Mouse (Mus musculus) E14TG2a.4 (cell line): ENCODE results near the gene F3.

Experiments used
- H3K27me3 ChIP-seq: 2 replicates; pipeline ENCODE4 v1.6.1; 2014; ENCODE audit warnings: low read length, control low read depth; ENCODE audit not compliant: insufficient read depth
- H3K36me3 ChIP-seq: 2 replicates; pipeline ENCODE4 v1.6.1; 2014; ENCODE audit warnings: low read length, control low read depth; ENCODE audit not compliant: insufficient read depth
- H3K4me1 ChIP-seq: replicated peaks from 2 replicates; pipeline ENCODE4 v1.6.1; 2014; ENCODE audit warnings: low read depth, low read length, control low read depth
- H3K4me3 ChIP-seq: replicated peaks from 2 replicates; pipeline ENCODE4 v1.5.1; 2014; ENCODE audit warnings: mild to moderate bottlenecking, low read length
- H3K9me3 ChIP-seq: 2 replicates; pipeline ENCODE4 v1.6.1; 2014; ENCODE audit warnings: low read length, control low read depth
- CTCF ChIP-seq: conservative IDR thresholded peaks from 2 replicates; pipeline ENCODE4 v1.5.1; 2014; ENCODE audit warnings: low read length
- NANOG ChIP-seq: IDR thresholded peaks from 2 replicates; pipeline ENCODE4 v1.6.1; 2014; ENCODE audit warnings: borderline replicate concordance, low read length, mixed read lengths
- POU5F1 ChIP-seq: IDR thresholded peaks from 2 replicates; pipeline ENCODE4 v1.6.1; 2014; ENCODE audit warnings: low read length, borderline replicate concordance

Gene F3

DNA sequence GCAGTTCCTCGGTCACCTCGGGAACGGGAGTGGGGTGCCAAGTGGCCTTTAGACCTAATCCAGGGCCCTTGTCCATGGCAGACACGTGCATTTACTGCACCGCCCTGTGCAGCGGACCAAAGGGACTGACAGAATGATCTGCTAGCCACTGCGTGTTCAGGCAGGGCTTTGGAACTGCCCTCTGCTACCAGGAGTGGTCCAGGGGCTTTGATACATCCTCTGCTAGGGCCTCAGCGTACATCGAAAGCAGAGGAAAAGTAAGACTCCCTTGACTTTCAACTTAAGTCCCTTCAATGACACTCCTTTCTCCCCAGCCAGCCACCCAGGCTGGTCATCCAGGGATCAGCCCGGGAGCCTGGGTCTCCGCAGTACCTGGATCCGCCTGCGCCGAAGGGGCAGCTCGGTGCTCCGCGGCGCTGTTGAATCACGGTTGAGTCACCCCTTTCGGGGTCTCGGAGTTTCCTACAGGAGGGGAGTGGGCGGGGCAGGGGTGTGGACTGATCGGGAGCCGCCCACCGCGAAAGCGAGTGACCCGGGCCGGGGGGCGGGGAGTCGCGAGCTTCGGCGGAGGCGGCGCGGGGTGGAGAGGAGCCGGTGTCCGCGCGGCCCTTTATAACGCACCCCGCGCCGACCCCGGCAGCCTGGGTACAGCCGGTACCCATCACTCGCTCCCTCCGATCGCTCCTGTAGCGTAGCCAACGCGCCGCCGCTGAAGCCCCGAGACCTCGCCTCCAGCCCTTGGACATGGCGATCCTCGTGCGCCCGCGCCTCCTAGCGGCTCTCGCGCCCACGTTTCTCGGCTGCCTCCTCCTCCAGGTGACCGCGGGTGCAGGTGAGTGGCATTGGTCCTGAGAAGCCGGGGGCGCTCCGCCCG, at the start of gene F3:
TSS of gene F3 (plus strand) at position 567 of the 874 bp plus-strand sequence.
- peaks cover 7% of the 10 kb centered on the region; the same call in 1 of the 2 replicates for H3K36me3 ChIP-seq
- no peaks in the 10 kb centered on the region for H3K9me3 ChIP-seq
- peaks cover 62% of the 10 kb centered on the region for H3K27me3 ChIP-seq
- peaks cover 22% of the 10 kb centered on the region for H3K4me1 ChIP-seq
- peak within 1 kb of the TSS; percentile 87 for H3K4me3 ChIP-seq
- TF ChIP-seq NANOG, result no peak
- 0 out of 2 replicates have a peak, but pooled peaks have one; percentile 3 for TF ChIP-seq CTCF
- TF ChIP-seq POU5F1, result no peak

GRCm38 (mm10) chr3:121678935-121679334, 44.4 kb upstream of the F3 start:
- TF ChIP-seq CTCF (no peak), NANOG (no peak), POU5F1 (no peak)
- Histone ChIP-seq H3K4me3 (no peak overlapping the region), H3K27me3 (no peaks in the 10 kb centered on the region; the same call in 1 of the 2 replicates), H3K9me3 (no peaks in the 10 kb centered on the region), H3K4me1 (no peaks in the 10 kb centered on the region), H3K36me3 (no peaks in the 10 kb centered on the region)

- no peaks in the 10 kb centered on the region for H3K9me3 ChIP-seq
- no peaks in the 10 kb centered on the region for H3K36me3 ChIP-seq
- TF ChIP-seq CTCF (no peak), POU5F1 (no peak), NANOG (no peak)
- no peaks in the 10 kb centered on the region for H3K4me1 ChIP-seq
- no peak overlapping the region for H3K4me3 ChIP-seq
- no peaks in the 10 kb centered on the region; the same call in 1 of the 2 replicates for H3K27me3 ChIP-seq
Observed at GRCm38 (mm10) chr3:121679443-121679842, 43.9 kb upstream of the F3 start.

GRCm38 (mm10) chr3:121680187-121680586, 43.1 kb upstream of the F3 start:
- no peaks in the 10 kb centered on the region for H3K9me3 ChIP-seq
- H3K36me3 ChIP-seq, result no peaks in the 10 kb centered on the region
- peaks cover 2% of the 10 kb centered on the region; the same call in 1 of the 2 replicates for H3K27me3 ChIP-seq
- no peak overlapping the region for H3K4me3 ChIP-seq
- H3K4me1 ChIP-seq, result no peaks in the 10 kb centered on the region
- TF ChIP-seq POU5F1 (no peak), CTCF (no peak), NANOG (no peak)

GRCm38 (mm10) chr3:121682439-121683411, 40.6 kb upstream of the F3 start:
- Histone ChIP-seq H3K4me1 (no peaks in the 10 kb centered on the region), H3K27me3 (peaks cover 6% of the 10 kb centered on the region; the same call in 1 of the 2 replicates), H3K36me3 (no peaks in the 10 kb centered on the region), H3K4me3 (no peak overlapping the region), H3K9me3 (no peaks in the 10 kb centered on the region)
- TF ChIP-seq NANOG (no peak), CTCF (no peak)

GRCm38 (mm10) chr3:121684552-121684951, 38.8 kb upstream of the F3 start:
- Histone ChIP-seq H3K36me3 (no peaks in the 10 kb centered on the region), H3K4me3 (no peak overlapping the region), H3K4me1 (no peaks in the 10 kb centered on the region), H3K27me3 (peaks cover 6% of the 10 kb centered on the region; the same call in 1 of the 2 replicates), H3K9me3 (no peaks in the 10 kb centered on the region)
- TF ChIP-seq CTCF, result no peak
- TF ChIP-seq POU5F1, result no peak
- no peak for TF ChIP-seq NANOG

DNA sequence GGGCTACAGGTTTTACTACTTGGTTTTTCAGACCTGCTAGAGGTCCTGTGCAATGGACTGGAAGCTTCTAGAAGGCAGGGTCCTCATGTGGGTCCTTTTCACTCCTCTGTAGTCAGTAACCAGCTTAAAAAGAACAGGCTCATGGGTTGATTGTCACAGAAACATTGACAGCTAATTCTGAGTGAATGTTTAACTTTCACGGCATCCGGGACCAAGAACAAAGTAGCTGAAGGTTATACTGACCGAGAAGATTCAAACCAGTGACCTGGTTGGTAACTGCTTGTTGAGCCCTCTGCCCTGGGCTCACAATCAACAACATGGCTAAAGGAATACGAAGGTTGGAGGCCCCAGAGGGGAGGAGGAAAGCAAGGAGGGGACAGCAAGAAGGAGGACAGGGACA, 38.4 kb upstream of the F3 start:
- Histone ChIP-seq H3K27me3 (peaks cover 6% of the 10 kb centered on the region; the same call in 1 of the 2 replicates), H3K36me3 (no peaks in the 10 kb centered on the region), H3K4me1 (no peaks in the 10 kb centered on the region), H3K9me3 (no peaks in the 10 kb centered on the region), H3K4me3 (no peak overlapping the region)
- TF ChIP-seq NANOG (no peak), CTCF (no peak), POU5F1 (no peak)

GRCm38 (mm10) chr3:121685985-121686384, 37.4 kb upstream of the F3 start:
- Histone ChIP-seq H3K9me3 (no peaks in the 10 kb centered on the region), H3K27me3 (peaks cover 6% of the 10 kb centered on the region; the same call in 1 of the 2 replicates), H3K4me3 (no peak overlapping the region), H3K4me1 (no peaks in the 10 kb centered on the region), H3K36me3 (no peaks in the 10 kb centered on the region)
- TF ChIP-seq POU5F1 (no peak), CTCF (no peak), NANOG (no peak)
